Mouse (Mus musculus) heart, adult 10 weeks (tissue): ENCODE data around the gene AI987944. TPM values are rescaled to one million over a fixed set of nuclear protein-coding genes. Genes with fewer than 3 reads are reported as not detected.

Source experiments
- polyA plus RNA-seq: library from polyadenylated mRNA; stranded (reverse); fragments of 350-450 nt; fragmentation: Illumina TruSeq; extraction: RNeasy Lipid Tissue Mini Kit (QIAGEN cat#74804); gene quantifications from one replicate; pipeline ENCODE4 v1.2.3, GENCODE M21; 2014; ENCODE audit warnings: low read depth, low replicate concordance

The AI987944 gene
- polyA plus RNA-seq = 12.9 TPM

GRCm38 (mm10) chr7:41393048-41393971 is at the start of gene AI987944:
Gene AI987944 (minus strand): TSS chr7:41393379.

Other genes with a start within 250 kb of the AI987944 start
- gene Gm5592, start 239.5 kb downstream of the AI987944 start, polyA plus RNA-seq = not detected
- 0.47 TPM for gene Vmn2r57, start 55.3 kb upstream of the AI987944 start, polyA plus RNA-seq
- gene Gm20449, start 106.0 kb upstream of the AI987944 start, polyA plus RNA-seq = 0.16 TPM
- gene AW146154, start 106.5 kb upstream of the AI987944 start, polyA plus RNA-seq = 5.2 TPM
- not detected for gene Gm6871, start 180.3 kb upstream of the AI987944 start, polyA plus RNA-seq
- 7.7 TPM for gene 2610021A01Rik, start 205.9 kb upstream of the AI987944 start, polyA plus RNA-seq
- 7.9 TPM for gene Zfp788, start 239.8 kb upstream of the AI987944 start, polyA plus RNA-seq